Mouse (Mus musculus) megakaryocyte, embryonic 14.5 days (primary cell): ENCODE measurements around the gene Cacna1e.

ENCODE experiments used
- FLI1 ChIP-seq: IDR thresholded peaks from 2 replicates; pipeline ENCODE4 v1.6.1; 2012; ENCODE audit warnings: low read length, inconsistent platforms, mixed read lengths
- GATA1 ChIP-seq: IDR thresholded peaks from 3 replicates; pipeline ENCODE4 v1.6.1; 2012; ENCODE audit warnings: mixed read lengths, low read length, inconsistent platforms, borderline replicate concordance

DNA sequence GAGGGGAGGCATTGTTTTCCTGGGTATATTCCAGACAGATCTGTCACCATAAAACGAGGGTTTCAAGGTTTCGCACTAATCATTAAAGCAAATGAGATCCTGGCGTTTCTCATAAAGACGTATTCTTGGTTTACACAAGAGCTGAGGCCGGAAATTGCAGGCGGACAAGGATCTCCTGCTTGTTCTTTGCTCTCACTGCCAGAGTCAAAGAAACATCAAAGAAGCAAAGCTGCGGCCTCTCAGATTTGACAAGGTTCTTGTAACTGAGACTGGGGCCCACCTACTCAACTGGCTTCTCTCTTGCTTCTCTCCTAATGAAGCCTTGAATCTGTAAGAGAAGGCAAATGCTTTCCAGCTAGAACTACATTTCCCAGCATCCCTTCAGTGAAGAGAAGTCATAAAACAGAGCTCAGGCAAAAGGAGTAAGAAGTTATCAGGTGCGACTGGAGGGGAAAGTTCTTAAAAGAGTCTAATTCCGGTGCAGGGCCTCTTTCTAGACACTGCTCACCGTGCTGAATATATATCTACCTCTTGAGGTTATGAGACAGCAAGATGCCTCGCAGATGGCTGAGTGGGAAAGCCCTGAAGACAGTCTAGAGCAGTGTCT lies 104.3 kb downstream of the Cacna1e start:
- TF ChIP-seq GATA1 = no peak
- TF ChIP-seq FLI1 = no peak
